Mouse (Mus musculus) heart, adult 2 months (tissue): ENCODE measurements at regions not wholly inside any gene's neighbourhood (a gene's known extent, or its start where the extent isn't known, plus 50 kb on each side); places are given as distances from the start of the nearest gene placed in this dataset.

ENCODE experiments used
- DNase-seq, 2 experiments: peaks; one replicate each; pipeline ENCODE4 v3.0.0; 2021
- H3K27ac ChIP-seq: fragments of 200-600 bp; 2 replicates; pipeline ENCODE4 v1.8.1; 2022
- H3K27me3 ChIP-seq: fragments of 200-500 bp; 2 replicates; pipeline ENCODE4 v1.6.1; 2012; ENCODE audit warnings: mild to moderate bottlenecking, low read length, inconsistent platforms, mixed read lengths; ENCODE audit not compliant: control insufficient read depth, insufficient read depth
- H3K36me3 ChIP-seq: fragments of 200-500 bp; 2 replicates; pipeline ENCODE4 v1.6.1; 2012; ENCODE audit warnings: low read length, inconsistent platforms; ENCODE audit not compliant: control insufficient read depth, insufficient read depth
- H3K4me1 ChIP-seq: fragments of 200-500 bp; 2 replicates; pipeline ENCODE4 v1.6.1; 2011; ENCODE audit warnings: low read length; ENCODE audit not compliant: control insufficient read depth, insufficient read depth
- H3K4me3 ChIP-seq: fragments of 200-600 bp; 2 replicates; pipeline ENCODE4 v1.8.1; 2022
- H3K79me2 ChIP-seq: fragments of 200-500 bp; replicated peaks from 2 replicates; pipeline ENCODE4 v1.6.1; 2012; ENCODE audit warnings: mild to moderate bottlenecking, inconsistent platforms, low read length, moderate library complexity, mixed read lengths; ENCODE audit not compliant: control insufficient read depth, insufficient read depth
- H3K9ac ChIP-seq: fragments of 200-500 bp; 2 replicates; pipeline ENCODE4 v1.6.1; 2012; ENCODE audit warnings: low read depth, mild to moderate bottlenecking, control low read depth, inconsistent platforms, low read length, mixed read lengths
- CTCF ChIP-seq: fragments of 200-600 bp; IDR thresholded peaks from 2 replicates; pipeline ENCODE4 v1.8.1; 2022; ENCODE audit warnings: antibody characterized with exemption, mild to moderate bottlenecking, moderate library complexity
- EP300 ChIP-seq: fragments of 200-500 bp; IDR thresholded peaks from 2 replicates; pipeline ENCODE4 v1.6.1; 2011; ENCODE audit warnings: low read depth, low read length, control low read depth; ENCODE audit not compliant: insufficient read depth
- POLR2A ChIP-seq: fragments of 200-500 bp; IDR thresholded peaks from 2 replicates; pipeline ENCODE4 v1.6.1; 2011; ENCODE audit warnings: mild to moderate bottlenecking, low read depth, low read length, control low read depth; ENCODE audit not compliant: insufficient read depth
- WGBS: fragments of 180-500 bp; shearing (Covaris S2); methylation state at CpG from one replicate; pipeline ENCODE4 v1.1.7; 2018; 5-methylcytosine and 5-hydroxymethylcytosine counted together
- intact Hi-C: fragments of 180-260 bp; cut with DNase I; formaldehyde crosslinking; loops from one replicate; pipeline ENCODE4 v1.15.1; 2025

DNA sequence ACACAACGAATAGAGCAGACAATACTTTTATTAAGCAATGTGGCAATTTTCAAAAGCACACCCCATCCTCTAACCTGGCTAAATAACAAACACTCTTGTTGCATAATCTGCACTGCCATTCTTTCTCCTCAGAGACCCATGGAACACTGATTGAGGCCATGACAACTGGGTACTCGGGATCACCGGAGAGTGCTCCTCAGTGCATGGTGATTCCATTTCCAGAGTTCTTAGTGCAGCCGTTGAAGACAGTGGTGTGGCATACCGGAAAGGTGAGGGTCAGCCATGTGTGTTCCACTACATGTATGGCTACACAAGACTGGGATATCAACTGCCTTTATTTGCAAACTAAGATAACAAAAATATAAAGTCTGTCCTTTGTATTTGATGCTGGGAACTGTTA lies 264.4 kb downstream of the Btg1 start:
- Histone ChIP-seq H3K4me3 (no peak overlapping the region), H3K4me1 (peaks cover 2% of the 10 kb centered on the region; the same call in 1 of the 2 replicates), H3K27ac (no peak overlapping the region), H3K27me3 (no peaks in the 10 kb centered on the region), H3K36me3 (no peaks in the 10 kb centered on the region), H3K79me2 (no peaks in the 10 kb centered on the region), H3K9ac (no peak overlapping the region)
- intact Hi-C loops: no loop called here
- no peak for TF ChIP-seq POLR2A
- no peak for TF ChIP-seq EP300
- TF ChIP-seq CTCF: no peak
- 67% methylated on average over 5 of the region's 5 CpGs for WGBS
- DNase-seq: no peak

GRCm38 (mm10) chr10:96881660-96882059 lies 264.9 kb downstream of the Btg1 start:
- TF ChIP-seq POLR2A: no peak
- TF ChIP-seq EP300: no peak
- no peak for TF ChIP-seq CTCF
- no peak overlapping the region for H3K4me3 ChIP-seq
- H3K27ac ChIP-seq: no peak overlapping the region
- no peaks in the 10 kb centered on the region for H3K36me3 ChIP-seq
- no peak overlapping the region for H3K9ac ChIP-seq
- no peaks in the 10 kb centered on the region for H3K79me2 ChIP-seq
- peaks cover 1% of the 10 kb centered on the region; the same call in 1 of the 2 replicates for H3K4me1 ChIP-seq
- no peak for DNase-seq
- intact Hi-C loops: loop anchor here (2.0 kb wide), 1 partner anchor 15 kb away; no protein-coding TSS in a partner anchor
- H3K27me3 ChIP-seq: no peaks in the 10 kb centered on the region
- WGBS: 74% methylated on average over 2 of the region's 2 CpGs

DNA sequence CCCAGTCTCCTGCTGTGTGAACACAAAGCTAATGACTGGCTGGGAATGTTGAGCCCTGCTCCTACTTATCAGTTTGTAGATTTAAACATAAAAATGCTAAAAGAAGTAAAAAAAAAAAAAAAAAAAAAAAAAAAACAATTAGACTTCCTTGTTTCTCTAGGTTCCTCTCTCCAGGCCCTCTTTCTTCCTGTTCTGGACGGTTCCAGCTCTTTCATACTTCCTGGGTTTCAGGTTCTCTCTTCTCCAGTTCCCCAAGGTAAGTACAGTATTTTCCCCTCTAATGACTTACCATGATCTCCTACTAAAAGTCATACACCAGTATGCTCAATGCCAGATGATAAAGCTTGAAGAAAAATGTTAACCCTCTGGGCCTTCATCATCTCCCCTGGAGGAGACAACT lies 284.3 kb downstream of the Btg1 start:
- no peaks in the 10 kb centered on the region for H3K79me2 ChIP-seq
- intact Hi-C loops: no loop called here
- H3K9ac ChIP-seq: no peak overlapping the region
- peaks cover 2% of the 10 kb centered on the region; the same call in 1 of the 2 replicates for H3K36me3 ChIP-seq
- H3K27me3 ChIP-seq: no peaks in the 10 kb centered on the region
- DNase-seq: no peak
- 40% methylated on average over 1 of the region's 1 CpGs for WGBS
- no peaks in the 10 kb centered on the region; the same call in 1 of the 2 replicates for H3K4me1 ChIP-seq
- no peak overlapping the region for H3K27ac ChIP-seq
- TF ChIP-seq POLR2A (no peak), CTCF (no peak), EP300 (no peak)
- H3K4me3 ChIP-seq: no peak overlapping the region

DNA sequence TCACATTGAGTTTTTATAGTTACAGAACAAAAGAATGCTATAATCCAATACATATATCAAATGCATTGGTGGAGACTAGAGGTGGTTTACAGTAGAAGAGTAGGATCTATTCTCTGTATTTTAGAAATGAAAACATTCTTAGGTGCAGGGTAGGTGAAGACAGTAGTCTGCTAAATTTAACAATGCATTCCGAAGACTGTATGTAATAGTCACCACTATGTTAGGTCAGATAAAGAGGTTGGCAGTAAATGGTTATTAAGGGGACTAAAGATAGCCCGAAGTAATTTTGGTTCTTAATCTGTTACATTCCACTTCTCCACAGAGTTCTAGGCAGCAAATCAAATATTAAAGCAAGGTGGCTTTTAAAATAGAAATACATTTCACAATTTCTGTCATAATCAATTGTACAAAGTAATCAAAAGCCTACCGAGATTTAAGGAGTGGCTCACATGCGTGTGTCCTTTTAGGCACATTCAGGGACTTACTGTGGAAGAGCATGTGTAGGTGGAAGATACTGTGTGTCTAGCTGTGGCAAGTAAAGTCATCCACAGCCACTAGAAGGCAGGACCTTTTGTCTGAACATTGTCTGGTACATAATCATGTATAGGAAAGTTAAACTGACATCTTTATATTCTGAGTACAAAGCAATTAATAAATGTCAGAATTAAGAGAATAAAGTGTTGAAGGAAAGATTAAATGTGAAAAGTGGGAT lies 288.4 kb downstream of the Btg1 start:
- H3K9ac ChIP-seq: no peak overlapping the region
- intact Hi-C loops: no loop called here
- peak in 1 of 2 experiments; percentile 9 for DNase-seq
- peaks cover 2% of the 10 kb centered on the region; the same call in 1 of the 2 replicates for H3K36me3 ChIP-seq
- TF ChIP-seq POLR2A: no peak
- TF ChIP-seq EP300: no peak
- TF ChIP-seq CTCF: peak; percentile 38
- H3K4me3 ChIP-seq: no peak overlapping the region
- H3K79me2 ChIP-seq: no peaks in the 10 kb centered on the region
- WGBS: 52% methylated on average over 4 of the region's 4 CpGs
- no peaks in the 10 kb centered on the region; the same call in 1 of the 2 replicates for H3K4me1 ChIP-seq
- peak overlapping the region; percentile 34 for H3K27ac ChIP-seq
- no peaks in the 10 kb centered on the region for H3K27me3 ChIP-seq

GRCm38 (mm10) chr10:96909661-96910315 lies 293.0 kb downstream of the Btg1 start:
- no peak overlapping the region for H3K4me3 ChIP-seq
- no peak overlapping the region for H3K27ac ChIP-seq
- H3K9ac ChIP-seq: no peak overlapping the region
- H3K79me2 ChIP-seq: no peaks in the 10 kb centered on the region
- peaks cover 2% of the 10 kb centered on the region; the same call in 1 of the 2 replicates for H3K36me3 ChIP-seq
- 78% methylated on average over 1 of the region's 1 CpGs for WGBS
- H3K4me1 ChIP-seq: no peaks in the 10 kb centered on the region; the same call in 1 of the 2 replicates
- no peak for TF ChIP-seq CTCF
- TF ChIP-seq EP300: no peak
- TF ChIP-seq POLR2A: no peak
- H3K27me3 ChIP-seq: no peaks in the 10 kb centered on the region
- no peak for DNase-seq
- intact Hi-C loops: no loop called here

GRCm38 (mm10) chr10:96921181-96921580 lies 304.4 kb downstream of the Btg1 start:
- TF ChIP-seq EP300 (no peak), POLR2A (no peak), CTCF (no peak)
- Histone ChIP-seq H3K79me2 (no peaks in the 10 kb centered on the region), H3K36me3 (no peaks in the 10 kb centered on the region), H3K4me1 (no peaks in the 10 kb centered on the region), H3K27ac (no peak overlapping the region), H3K9ac (no peak overlapping the region), H3K27me3 (no peaks in the 10 kb centered on the region), H3K4me3 (no peak overlapping the region)
- no peak for DNase-seq
- WGBS: 35% methylated on average over 1 of the region's 1 CpGs
- intact Hi-C loops: no loop called here
